Mouse (Mus musculus) midbrain, embryonic 14.5 days (tissue): ENCODE data around the gene Atp9a. TPM values are rescaled to one million over a fixed set of nuclear protein-coding genes. Genes with fewer than 3 reads are reported as not detected.
A peak's percentile ranks its signal among the peaks of the same experiment; 100 is the strongest.

Experiments used
- ATAC-seq: fragments of 200-750 bp; cut with Nextera tagmentation; 2 replicates; pipeline ENCODE4 v1.8.0; 2017; ENCODE audit warnings: moderate number of reproducible peaks, moderate library complexity; ENCODE audit not compliant: low FRiP score, low TSS enrichment
- DNase-seq: peaks from one replicate; pipeline ENCODE4 v3.0.0-alpha.2; 2015
- H3K27ac ChIP-seq: fragments of 300-500 bp; sonication (generic); replicated peaks from 2 replicates; pipeline ENCODE4 v1.5.1; 2014; ENCODE audit warnings: mild to moderate bottlenecking, low read depth, low read length, moderate library complexity
- H3K27me3 ChIP-seq: fragments of 300-500 bp; sonication (generic); 2 replicates; pipeline ENCODE4 v1.6.1; 2014; ENCODE audit warnings: low read length, control low read depth, mixed read lengths; ENCODE audit not compliant: control insufficient read depth, insufficient read depth
- H3K36me3 ChIP-seq: fragments of 300-500 bp; sonication (generic); 2 replicates; pipeline ENCODE4 v1.6.1; 2014; ENCODE audit warnings: low read length, control low read depth; ENCODE audit not compliant: control insufficient read depth, insufficient read depth
- H3K4me1 ChIP-seq: fragments of 300-500 bp; sonication (generic); 2 replicates; pipeline ENCODE4 v1.6.1; 2014; ENCODE audit warnings: mild to moderate bottlenecking, antibody characterized with exemption, low read length, control low read depth; ENCODE audit not compliant: control insufficient read depth, insufficient read depth
- H3K4me2 ChIP-seq: fragments of 300-500 bp; sonication (generic); 2 replicates; pipeline ENCODE4 v1.6.1; 2014; ENCODE audit warnings: mild to moderate bottlenecking, low read length, moderate library complexity
- H3K4me3 ChIP-seq: fragments of 300-500 bp; sonication (generic); replicated peaks from 2 replicates; pipeline ENCODE4 v1.5.1; 2014; ENCODE audit warnings: low read depth, low read length
- H3K9ac ChIP-seq: fragments of 300-500 bp; sonication (generic); replicated peaks from 2 replicates; pipeline ENCODE4 v1.6.1; 2014; ENCODE audit warnings: mild to moderate bottlenecking, low read length, moderate library complexity
- H3K9me3 ChIP-seq: fragments of 300-500 bp; sonication (generic); 2 replicates; pipeline ENCODE4 v1.6.1; 2016; ENCODE audit warnings: low read length, control low read depth, mixed read lengths; ENCODE audit not compliant: control insufficient read depth
- WGBS: fragments of 180-500 bp; shearing (Covaris S2); extraction: QIAGEN DNeasy Blood & Tissue Kit; methylation state at CpG from one replicate; pipeline ENCODE4 v1.1.7; 2014; 5-methylcytosine and 5-hydroxymethylcytosine counted together
- polyA plus RNA-seq: library from polyadenylated mRNA; unstranded; fragments of >200 nt; fragmentation: Nextera tagmentation; extraction: Ambion mirVana; gene quantifications from 2 replicates; pipeline ENCODE4 v1.2.1, GENCODE M21; 2014

Gene Atp9a
- polyA plus RNA-seq, 1 experiment from 2014 or later = 79.7 TPM

DNA sequence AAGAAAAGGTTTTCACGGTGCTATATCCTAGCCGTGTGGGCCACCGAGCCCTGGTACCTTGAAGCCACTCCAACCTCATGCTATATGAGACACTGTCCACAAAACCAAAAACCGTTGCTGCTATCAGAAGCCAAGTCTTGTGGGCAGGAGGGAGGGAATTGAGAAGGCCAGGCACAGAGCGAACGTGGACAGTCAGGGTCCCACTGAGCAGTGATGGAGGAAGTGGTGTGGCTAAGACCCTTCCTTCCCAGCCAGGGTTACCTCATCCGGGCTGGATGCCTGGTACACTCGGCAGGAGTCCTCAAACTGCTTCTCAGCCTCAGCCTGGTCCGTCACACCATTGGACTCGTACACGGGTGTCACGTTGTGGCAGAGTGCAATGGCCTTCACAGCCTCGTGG is 74.5 kb downstream of the Atp9a start:
- ATAC-seq (no peak), DNase-seq (no peak)
- Histone ChIP-seq H3K36me3 (peaks cover 62% of the 10 kb centered on the region), H3K9ac (no peak overlapping the region), H3K4me3 (no peak overlapping the region), H3K27me3 (no peaks in the 10 kb centered on the region), H3K9me3 (no peaks in the 10 kb centered on the region), H3K4me2 (no peak overlapping the region), H3K4me1 (no peaks in the 10 kb centered on the region), H3K27ac (no peak overlapping the region)
- WGBS = 87% methylated on average over 13 of the region's 13 CpGs

DNA sequence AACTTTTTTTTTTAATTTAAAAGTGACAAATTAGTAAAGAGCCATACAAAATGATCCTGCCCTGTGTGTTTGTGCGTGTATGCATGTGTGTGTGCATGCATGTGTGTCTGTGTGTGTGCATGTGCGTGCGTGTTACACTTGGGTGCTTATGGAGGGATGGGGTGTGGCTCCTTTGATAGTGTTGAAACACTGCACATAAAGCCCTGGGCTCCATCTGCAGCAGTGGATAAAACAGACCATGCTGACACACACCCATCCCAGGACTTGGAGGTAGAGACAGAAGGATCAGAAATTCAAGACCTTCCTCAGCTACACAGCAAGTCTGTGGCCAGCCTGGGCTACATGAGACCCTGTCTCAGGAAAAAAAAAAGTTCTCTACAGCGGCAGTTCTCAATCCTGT is 76.5 kb downstream of the Atp9a start:
- Histone ChIP-seq H3K4me3 (no peak overlapping the region), H3K4me1 (no peaks in the 10 kb centered on the region), H3K9ac (no peak overlapping the region), H3K27ac (no peak overlapping the region), H3K27me3 (no peaks in the 10 kb centered on the region), H3K4me2 (no peak overlapping the region), H3K36me3 (peaks cover 58% of the 10 kb centered on the region), H3K9me3 (no peaks in the 10 kb centered on the region)
- no peak for ATAC-seq
- 92% methylated on average over 4 of the region's 4 CpGs for WGBS
- no peak for DNase-seq

- 79% methylated on average over 5 of the region's 5 CpGs for WGBS
- H3K27ac ChIP-seq = no peak overlapping the region
- H3K4me1 ChIP-seq = no peaks in the 10 kb centered on the region
- DNase-seq = no peak
- H3K4me2 ChIP-seq = no peak overlapping the region
- no peaks in the 10 kb centered on the region for H3K27me3 ChIP-seq
- H3K9me3 ChIP-seq = no peaks in the 10 kb centered on the region
- H3K4me3 ChIP-seq = no peak overlapping the region
- no peak for ATAC-seq
- peaks cover 58% of the 10 kb centered on the region for H3K36me3 ChIP-seq
- no peak overlapping the region for H3K9ac ChIP-seq
These were observed 78.5 kb downstream of the Atp9a start for GRCm38 (mm10) chr2:168663716-168664115.

DNA sequence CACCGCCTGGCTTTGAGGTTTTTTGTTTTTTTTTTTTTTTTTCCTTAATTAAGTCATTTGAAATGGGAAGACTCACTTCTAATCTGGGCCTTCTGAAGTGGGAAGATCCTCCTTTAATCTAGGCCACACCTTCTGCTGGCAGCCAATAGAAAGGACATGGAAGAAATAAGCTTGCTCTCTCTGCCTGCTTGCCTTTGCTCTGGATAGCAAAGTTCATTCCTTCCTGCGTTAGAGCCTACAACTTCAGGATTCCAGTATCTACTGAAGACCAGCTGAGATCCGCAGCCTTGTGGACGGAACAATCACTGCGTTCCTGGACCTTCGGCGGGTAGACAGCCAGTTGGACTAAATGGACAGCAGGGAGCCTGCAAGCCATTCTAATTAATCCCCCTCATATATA is 79.0 kb downstream of the Atp9a start:
- 74% methylated on average over 7 of the region's 7 CpGs for WGBS
- Histone ChIP-seq H3K9me3 (no peaks in the 10 kb centered on the region), H3K9ac (no peak overlapping the region), H3K27ac (no peak overlapping the region), H3K4me3 (no peak overlapping the region), H3K4me1 (no peaks in the 10 kb centered on the region), H3K27me3 (no peaks in the 10 kb centered on the region), H3K36me3 (peaks cover 62% of the 10 kb centered on the region), H3K4me2 (no peak overlapping the region)
- DNase-seq (no peak), ATAC-seq (no peak)

DNA sequence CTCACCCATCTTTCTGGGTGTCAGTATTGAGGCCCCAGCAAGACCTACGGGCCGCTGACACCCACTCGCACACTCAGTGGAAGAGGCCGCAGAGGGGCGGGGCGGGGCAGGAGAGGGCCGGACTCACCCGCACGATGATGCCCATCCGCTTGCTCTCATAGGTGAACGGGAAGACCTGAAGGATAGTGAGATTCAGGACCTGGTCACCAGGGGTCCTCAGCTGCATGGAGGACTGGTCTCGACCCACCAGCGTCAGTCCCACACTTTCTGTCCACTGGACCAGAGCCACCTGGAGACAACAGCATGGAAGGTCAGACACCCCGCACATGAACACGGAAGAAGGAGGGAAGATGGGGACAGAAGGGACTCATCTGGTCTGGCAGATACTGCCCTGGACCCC is 80.4 kb downstream of the Atp9a start:
- no peak for ATAC-seq
- H3K4me3 ChIP-seq = no peak overlapping the region
- no peak overlapping the region for H3K27ac ChIP-seq
- H3K9ac ChIP-seq = no peak overlapping the region
- no peaks in the 10 kb centered on the region for H3K4me1 ChIP-seq
- H3K4me2 ChIP-seq = no peak overlapping the region
- no peaks in the 10 kb centered on the region for H3K9me3 ChIP-seq
- H3K27me3 ChIP-seq = no peaks in the 10 kb centered on the region
- DNase-seq = no peak
- 67% methylated on average over 15 of the region's 15 CpGs for WGBS
- peaks cover 55% of the 10 kb centered on the region for H3K36me3 ChIP-seq

DNA sequence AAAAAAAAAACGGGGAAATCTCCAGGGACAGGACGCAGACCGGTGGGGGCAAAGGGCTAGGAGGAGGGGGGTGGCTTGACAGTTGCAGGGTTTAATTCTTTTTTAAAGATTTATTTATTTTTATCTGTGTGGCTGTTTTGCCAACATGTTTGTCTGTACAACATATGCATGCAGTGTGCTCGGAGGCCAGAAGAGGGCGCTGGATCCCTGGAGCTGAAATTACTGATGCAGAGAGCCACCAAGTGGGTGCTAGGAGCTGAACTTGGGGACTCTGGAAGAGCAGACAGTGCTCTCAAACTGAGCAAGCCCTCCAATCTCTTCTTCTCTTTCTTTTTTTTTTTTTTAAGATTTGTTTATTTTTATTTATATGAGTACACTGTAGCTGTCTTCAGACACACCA is 81.9 kb downstream of the Atp9a start:
- Histone ChIP-seq H3K36me3 (peaks cover 50% of the 10 kb centered on the region), H3K4me3 (no peak overlapping the region), H3K4me2 (no peak overlapping the region), H3K9me3 (no peaks in the 10 kb centered on the region), H3K27me3 (no peaks in the 10 kb centered on the region), H3K9ac (no peak overlapping the region), H3K27ac (no peak overlapping the region), H3K4me1 (no peaks in the 10 kb centered on the region)
- ATAC-seq = no peak
- 60% methylated on average over 5 of the region's 5 CpGs for WGBS
- no peak for DNase-seq

DNA sequence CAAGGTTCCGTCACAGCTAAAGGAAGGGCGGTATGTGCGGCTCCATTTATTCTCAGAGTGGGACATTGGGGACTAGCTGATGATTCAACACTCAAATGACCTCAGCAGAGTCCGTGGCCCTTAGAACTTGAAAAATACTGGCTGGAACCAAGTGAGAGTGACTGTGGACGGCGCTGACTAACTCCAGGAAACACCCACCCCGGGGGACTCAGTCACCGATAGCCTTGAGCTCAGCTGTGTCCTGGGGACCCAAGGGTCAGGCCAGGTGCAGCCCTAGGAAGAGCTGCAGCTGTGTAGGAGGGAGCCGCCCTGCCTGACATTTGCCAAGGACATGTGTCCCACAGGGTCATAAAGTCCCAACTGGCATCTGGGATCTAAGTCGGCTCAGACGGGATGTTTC is 83.7 kb downstream of the Atp9a start:
- peaks cover 47% of the 10 kb centered on the region for H3K36me3 ChIP-seq
- H3K27me3 ChIP-seq = no peaks in the 10 kb centered on the region
- H3K9me3 ChIP-seq = no peaks in the 10 kb centered on the region
- no peak overlapping the region for H3K4me3 ChIP-seq
- DNase-seq (no peak), ATAC-seq (no peak)
- H3K4me2 ChIP-seq = no peak overlapping the region
- no peaks in the 10 kb centered on the region for H3K4me1 ChIP-seq
- no peak overlapping the region for H3K9ac ChIP-seq
- no peak overlapping the region for H3K27ac ChIP-seq
- whole genome bisulfite sequencing = 89% methylated on average over 11 of the region's 11 CpGs

GRCm38 (mm10) chr2:168656569-168657308 is 85.5 kb downstream of the Atp9a start:
- Histone ChIP-seq H3K36me3 (peaks cover 61% of the 10 kb centered on the region), H3K27me3 (no peaks in the 10 kb centered on the region), H3K27ac (no peak overlapping the region), H3K4me2 (no peak overlapping the region), H3K9ac (no peak overlapping the region), H3K4me3 (no peak overlapping the region), H3K4me1 (no peaks in the 10 kb centered on the region), H3K9me3 (no peaks in the 10 kb centered on the region)
- 80% methylated on average over 16 of the region's 16 CpGs for WGBS
- no peak for ATAC-seq
- DNase-seq = no peak

- Histone ChIP-seq H3K36me3 (peaks cover 61% of the 10 kb centered on the region), H3K4me1 (no peaks in the 10 kb centered on the region), H3K4me2 (no peak overlapping the region), H3K9ac (no peak overlapping the region), H3K27ac (no peak overlapping the region), H3K27me3 (no peaks in the 10 kb centered on the region), H3K9me3 (no peaks in the 10 kb centered on the region), H3K4me3 (no peak overlapping the region)
- DNase-seq = peak; percentile 20
- 79% methylated on average over 17 of the region's 17 CpGs for WGBS
- no peak for ATAC-seq
These were observed 87.1 kb downstream of the Atp9a start for GRCm38 (mm10) chr2:168654983-168655669.
